Mouse (Mus musculus) CH12.LX (cell line): ENCODE results near the gene Igf1r.

ENCODE experiments used
- CTCF ChIP-seq, 2 experiments: IDR thresholded peaks in 1 of 2; conservative IDR thresholded peaks in 1 of 2; 2 replicates each; pipeline ENCODE4 v1.5.1; 2011 to 2012; ENCODE audit warnings: low read depth in 2 of 2, low read length in 2 of 2, improper control_type of control experiment in 1 of 2, inconsistent platforms in 1 of 2, mild to moderate bottlenecking in 1 of 2, moderate library complexity in 1 of 2
- EP300 ChIP-seq: IDR thresholded peaks from 2 replicates; pipeline ENCODE4 v1.6.1; 2011; ENCODE audit warnings: low read length, improper control_type of control experiment
- HCFC1 ChIP-seq: IDR thresholded peaks from 2 replicates; pipeline ENCODE4 v1.6.1; 2012; ENCODE audit warnings: low read depth, mild to moderate bottlenecking, inconsistent platforms, low read length, improper control_type of control experiment
- JUND ChIP-seq: conservative IDR thresholded peaks from 2 replicates; pipeline ENCODE4 v1.6.1; 2011; ENCODE audit warnings: low read depth, low read length, improper control_type of control experiment
- POLR2A ChIP-seq: IDR thresholded peaks from 2 replicates; pipeline ENCODE4 v1.6.1; 2011; ENCODE audit warnings: low read depth, mild to moderate bottlenecking, improper control_type of control experiment, low read length
- USF1 ChIP-seq: IDR thresholded peaks from 2 replicates; pipeline ENCODE4 v1.6.1; 2014; ENCODE audit warnings: low read depth, mild to moderate bottlenecking, inconsistent platforms, low read length, improper control_type of control experiment
- USF2 ChIP-seq: conservative IDR thresholded peaks from 2 replicates; pipeline ENCODE4 v1.6.1; 2011; ENCODE audit warnings: low read depth, low read length, improper control_type of control experiment
- ZKSCAN1 ChIP-seq: IDR thresholded peaks from 2 replicates; pipeline ENCODE4 v1.6.1; 2012; ENCODE audit warnings: low read depth, inconsistent platforms, low read length, improper control_type of control experiment, borderline replicate concordance

DNA sequence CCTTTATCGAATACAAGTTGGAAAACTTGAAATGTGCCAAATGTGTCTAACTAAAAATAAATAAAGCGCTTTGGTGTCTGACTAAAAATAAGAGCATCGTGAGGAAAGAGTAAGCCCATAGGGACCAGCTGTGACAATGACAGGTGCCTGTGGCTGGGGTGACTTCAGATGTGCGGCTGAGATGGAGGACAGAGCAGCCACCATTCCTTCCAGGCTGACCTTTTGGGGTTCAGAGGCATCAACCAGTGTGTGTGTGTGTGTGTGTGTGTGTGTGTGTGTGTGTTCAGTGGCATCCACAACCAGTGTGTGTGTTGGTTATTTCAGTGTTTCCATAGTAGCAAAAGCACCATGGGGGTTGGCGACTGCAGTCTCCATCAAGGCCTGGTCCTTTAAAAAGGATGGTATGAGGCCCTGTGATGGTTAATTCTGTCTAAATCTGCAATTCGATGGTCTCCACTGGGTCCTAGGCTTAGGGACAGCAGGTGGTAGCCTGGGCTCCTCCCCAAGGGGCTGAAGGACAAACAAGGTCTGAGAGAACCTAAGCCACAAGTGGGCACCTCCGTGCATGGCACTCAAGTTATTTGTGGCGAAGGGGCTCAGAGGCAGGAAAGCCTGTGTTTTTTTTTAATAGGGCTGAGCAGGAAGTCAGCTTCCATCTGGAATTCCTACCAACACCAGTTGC is 310.9 kb downstream of the Igf1r start:
- TF ChIP-seq HCFC1 (no peak), JUND (no peak), ZKSCAN1 (no peak), CTCF (conservative IDR thresholded peaks at IDR 0.05 in 1 of 2, IDR thresholded peaks at IDR 0.05 in 1 of 2; ENCODE audit: low read depth in 2 of 2, low read length in 2 of 2) (no peak), EP300 (peak; percentile 39; the same call in 1 of the 2 replicates), USF2 (no peak), USF1 (no peak), POLR2A (no peak)
